Mouse (Mus musculus) liver, adult 2 months (tissue): ENCODE measurements around the gene Zfp853. TPM values are rescaled to one million over a fixed set of nuclear protein-coding genes. Genes with fewer than 3 reads are reported as not detected.
A peak's percentile ranks its signal among the peaks of the same experiment; 100 is the strongest.

Source experiments
- DNase-seq: peaks from one replicate; pipeline ENCODE4 v3.0.0-alpha.2; 2011; ENCODE audit warnings: low read depth, low spot score; ENCODE audit errors: extremely low read depth
- H3K27ac ChIP-seq: fragments of 200-500 bp; replicated peaks from 2 replicates; pipeline ENCODE4 v1.5.1; 2012; ENCODE audit warnings: low read depth, mild to moderate bottlenecking, control low read depth, inconsistent platforms, low read length; ENCODE audit not compliant: insufficient read depth
- H3K27me3 ChIP-seq: fragments of 200-500 bp; 2 replicates; pipeline ENCODE4 v1.6.1; 2012; ENCODE audit warnings: mild to moderate bottlenecking, moderate library complexity, low read length, inconsistent platforms; ENCODE audit not compliant: control insufficient read depth, insufficient read depth
- H3K36me3 ChIP-seq: fragments of 200-500 bp; 2 replicates; pipeline ENCODE4 v1.6.1; 2012; ENCODE audit warnings: low read length, inconsistent platforms; ENCODE audit not compliant: control insufficient read depth, insufficient read depth
- H3K4me1 ChIP-seq: fragments of 200-500 bp; 2 replicates; pipeline ENCODE4 v1.6.1; 2011; ENCODE audit warnings: low read length; ENCODE audit not compliant: control insufficient read depth, insufficient read depth
- H3K4me3 ChIP-seq: fragments of 200-500 bp; 2 replicates; pipeline ENCODE4 v1.5.1; 2011; ENCODE audit warnings: low read depth, mild to moderate bottlenecking, control low read depth, low read length, moderate library complexity; ENCODE audit not compliant: insufficient read depth
- H3K79me2 ChIP-seq: fragments of 200-500 bp; 2 replicates; pipeline ENCODE4 v1.6.1; 2012; ENCODE audit warnings: inconsistent platforms, mild to moderate bottlenecking, low read length, moderate library complexity; ENCODE audit not compliant: control insufficient read depth, insufficient read depth
- H3K9ac ChIP-seq: fragments of 200-500 bp; 2 replicates; pipeline ENCODE4 v1.6.1; 2012; ENCODE audit warnings: low read depth, mild to moderate bottlenecking, control low read depth, inconsistent platforms, low read length
- CTCF ChIP-seq: fragments of 200-500 bp; IDR thresholded peaks from 2 replicates; pipeline ENCODE4 v1.5.1; 2011; ENCODE audit warnings: low read depth, low read length, control low read depth
- POLR2A ChIP-seq: fragments of 200-500 bp; IDR thresholded peaks from 2 replicates; pipeline ENCODE4 v1.6.1; 2011; ENCODE audit warnings: low read length, control low read depth; ENCODE audit not compliant: insufficient read depth; ENCODE audit errors: extremely low read depth
- WGBS: fragments of 180-500 bp; shearing (Covaris S2); methylation state at CpG from one replicate; pipeline ENCODE4 v1.1.7; 2018; 5-methylcytosine and 5-hydroxymethylcytosine counted together
- polyA plus RNA-seq: library from polyadenylated mRNA; depleted of rRNA; stranded (reverse); fragments of >200 nt; gene quantifications from 2 replicates; pipeline ENCODE4 v1.2.3, GENCODE M21; 2012
- total RNA-seq: library from RNA; depleted of rRNA; stranded (reverse); fragments of >200 nt; gene quantifications from 2 replicates; pipeline ENCODE4 v1.2.3, GENCODE M21; 2014

The Zfp853 gene
- total and polyA plus RNA-seq, 2 experiments, result 0.07 to 0.28 TPM

- H3K27ac ChIP-seq, result peak overlapping the region; percentile 94; the same call in 1 of the 2 replicates
- H3K4me3 ChIP-seq, result peak overlapping the region; percentile 84
- peak overlapping the region; percentile 99 for H3K9ac ChIP-seq
- TF ChIP-seq CTCF, result no peak
- no peak for TF ChIP-seq POLR2A
- no peak for DNase-seq
- peaks cover 8% of the 10 kb centered on the region; the same call in 1 of the 2 replicates for H3K79me2 ChIP-seq
- H3K27me3 ChIP-seq, result no peaks in the 10 kb centered on the region
- H3K4me1 ChIP-seq, result peaks cover 22% of the 10 kb centered on the region
- 26% methylated on average over 16 of the region's 16 CpGs for WGBS
- H3K36me3 ChIP-seq, result peaks cover 9% of the 10 kb centered on the region; the same call in 1 of the 2 replicates
These were observed 20.8 kb upstream of the Zfp853 start for GRCm38 (mm10) chr5:143314183-143314729.

- Histone ChIP-seq H3K4me1 (peaks cover 15% of the 10 kb centered on the region), H3K36me3 (peaks cover 9% of the 10 kb centered on the region; the same call in 1 of the 2 replicates), H3K27ac (no peak overlapping the region), H3K9ac (no peak overlapping the region), H3K27me3 (no peaks in the 10 kb centered on the region), H3K4me3 (no peak overlapping the region), H3K79me2 (peaks cover 10% of the 10 kb centered on the region; the same call in 1 of the 2 replicates)
- peak; percentile 61 for DNase-seq
- WGBS, result 57% methylated on average over 8 of the region's 8 CpGs
- TF ChIP-seq CTCF, result peak; percentile 87
- no peak for TF ChIP-seq POLR2A
These were observed 18.5 kb upstream of the Zfp853 start for GRCm38 (mm10) chr5:143311886-143312285.

- Histone ChIP-seq H3K79me2 (peaks cover 10% of the 10 kb centered on the region; the same call in 1 of the 2 replicates), H3K9ac (no peak overlapping the region), H3K4me3 (no peak overlapping the region), H3K27me3 (no peaks in the 10 kb centered on the region), H3K27ac (no peak overlapping the region), H3K36me3 (peaks cover 13% of the 10 kb centered on the region; the same call in 1 of the 2 replicates), H3K4me1 (peaks cover 5% of the 10 kb centered on the region; the same call in 1 of the 2 replicates)
- TF ChIP-seq POLR2A (no peak), CTCF (no peak)
- WGBS, result 98% methylated on average over 7 of the region's 7 CpGs
- DNase-seq, result no peak
These were observed 16.5 kb upstream of the Zfp853 start for GRCm38 (mm10) chr5:143309916-143310315.

- no peak for DNase-seq
- 92% methylated on average over 5 of the region's 5 CpGs for WGBS
- peaks cover 13% of the 10 kb centered on the region; the same call in 1 of the 2 replicates for H3K36me3 ChIP-seq
These were observed 15.4 kb upstream of the Zfp853 start for GRCm38 (mm10) chr5:143308825-143309224.

GRCm38 (mm10) chr5:143304251-143304650 is 10.8 kb upstream of the Zfp853 start:
- Histone ChIP-seq H3K4me3 (no peak overlapping the region), H3K27ac (no peak overlapping the region), H3K9ac (no peak overlapping the region), H3K36me3 (peaks cover 5% of the 10 kb centered on the region; the same call in 1 of the 2 replicates), H3K27me3 (no peaks in the 10 kb centered on the region), H3K4me1 (no peaks in the 10 kb centered on the region), H3K79me2 (0 out of 2 replicates have a peak, but pooled peaks cover 2% of the 10 kb centered on the region)
- DNase-seq, result no peak
- WGBS, result 97% methylated on average over 7 of the region's 7 CpGs
- TF ChIP-seq CTCF (no peak), POLR2A (no peak)

More at GRCm38 (mm10) chr5:143308825-143309224, 15.4 kb upstream of the Zfp853 start:
- Histone ChIP-seq H3K4me3 (no peak overlapping the region), H3K4me1 (no peaks in the 10 kb centered on the region), H3K79me2 (peaks cover 10% of the 10 kb centered on the region; the same call in 1 of the 2 replicates), H3K9ac (no peak overlapping the region), H3K27me3 (no peaks in the 10 kb centered on the region), H3K27ac (no peak overlapping the region)
- no peak for TF ChIP-seq CTCF
- TF ChIP-seq POLR2A, result no peak

GRCm38 (mm10) chr5:143301296-143301695 is 7.9 kb upstream of the Zfp853 start:
- no peaks in the 10 kb centered on the region for H3K79me2 ChIP-seq
- no peak overlapping the region for H3K4me3 ChIP-seq
- DNase-seq, result no peak
- H3K36me3 ChIP-seq, result peaks cover 5% of the 10 kb centered on the region; the same call in 1 of the 2 replicates
- H3K4me1 ChIP-seq, result no peaks in the 10 kb centered on the region
- WGBS, result 85% methylated on average over 8 of the region's 8 CpGs
- H3K9ac ChIP-seq, result no peak overlapping the region
- no peaks in the 10 kb centered on the region for H3K27me3 ChIP-seq
- TF ChIP-seq CTCF (peak; percentile 53), POLR2A (no peak)
- H3K27ac ChIP-seq, result no peak overlapping the region
